Mouse (Mus musculus) heart, embryonic 11.5 days (tissue): Measurements from ENCODE around the gene Tmsb15b2. TPM values are rescaled to one million over a fixed set of nuclear protein-coding genes. Genes with fewer than 3 reads are reported as not detected.
"Not testable (repeated sequence)": the region's sequence is repeated elsewhere in the genome, so short reads cannot be mapped to it uniquely, and the experiment has no call there.

Experiments
- ATAC-seq: fragments of 200-750 bp; cut with Nextera tagmentation; replicated peaks from 2 replicates; pipeline ENCODE4 v1.8.0; 2017; ENCODE audit warnings: moderate library complexity; ENCODE audit not compliant: insufficient number of reproducible peaks, low FRiP score, low TSS enrichment
- H3K27ac ChIP-seq: fragments of 300-500 bp; sonication (generic); 2 replicates; pipeline ENCODE4 v1.5.1; 2014; ENCODE audit warnings: mild to moderate bottlenecking, low read depth, low read length
- H3K27me3 ChIP-seq: fragments of 300-500 bp; sonication (generic); 2 replicates; pipeline ENCODE4 v1.6.1; 2014; ENCODE audit warnings: mild to moderate bottlenecking, low read length, mixed read lengths; ENCODE audit not compliant: control insufficient read depth, insufficient read depth
- H3K36me3 ChIP-seq: fragments of 300-500 bp; sonication (generic); 2 replicates; pipeline ENCODE4 v1.6.1; 2014; ENCODE audit warnings: mild to moderate bottlenecking, low read length, moderate library complexity, mixed read lengths; ENCODE audit not compliant: control insufficient read depth, insufficient read depth
- H3K4me1 ChIP-seq: fragments of 300-500 bp; sonication (generic); 2 replicates; pipeline ENCODE4 v1.6.1; 2014; ENCODE audit warnings: low read length; ENCODE audit not compliant: control insufficient read depth, insufficient read depth
- H3K4me2 ChIP-seq: fragments of 300-500 bp; sonication (generic); 2 replicates; pipeline ENCODE4 v1.6.1; 2014; ENCODE audit warnings: mild to moderate bottlenecking, moderate library complexity
- H3K4me3 ChIP-seq: fragments of 300-500 bp; sonication (generic); 2 replicates; pipeline ENCODE4 v1.5.1; 2014; ENCODE audit warnings: low read depth, low read length
- H3K9ac ChIP-seq: fragments of 300-500 bp; sonication (generic); 2 replicates; pipeline ENCODE4 v1.6.1; 2014; ENCODE audit warnings: mild to moderate bottlenecking, low read depth, low read length, moderate library complexity
- H3K9me3 ChIP-seq: fragments of 300-500 bp; sonication (generic); replicated peaks from 2 replicates; pipeline ENCODE4 v1.6.1; 2016; ENCODE audit warnings: low read length; ENCODE audit not compliant: control insufficient read depth
- WGBS: fragments of 180-500 bp; shearing (Covaris S2); extraction: QIAGEN DNeasy Blood & Tissue Kit; methylation state at CpG from one replicate; pipeline ENCODE4 v1.1.7; 2014; ENCODE audit not compliant: insufficient replicate concordance; 5-methylcytosine and 5-hydroxymethylcytosine counted together
- polyA plus RNA-seq: library from polyadenylated mRNA; unstranded; fragments of >200 nt; fragmentation: Nextera tagmentation; extraction: Ambion mirVana; gene quantifications from 2 replicates; pipeline ENCODE4 v1.2.1, GENCODE M21; 2014

Tmsb15b2 gene
- polyA plus RNA-seq, 1 experiment from 2014 or later, result 11.9 TPM

- Histone ChIP-seq H3K4me2 (no peak overlapping the region), H3K27ac (no peak overlapping the region), H3K4me1 (no peaks in the 10 kb centered on the region), H3K9ac (no peak overlapping the region), H3K27me3 (peaks cover 12% of the 10 kb centered on the region), H3K9me3 (no peaks in the 10 kb centered on the region), H3K36me3 (no peaks in the 10 kb centered on the region), H3K4me3 (no peak overlapping the region)
- ATAC-seq, result no peak
- WGBS, result 59% methylated on average over 2 of the region's 2 CpGs
Measured at GRCm38 (mm10) chrX:136991274-136991673, 16.0 kb upstream of the Tmsb15b2 start.

GRCm38 (mm10) chrX:136986039-136986438 is 10.7 kb upstream of the Tmsb15b2 start:
- no peaks in the 10 kb centered on the region for H3K4me1 ChIP-seq
- no peaks in the 10 kb centered on the region for H3K27me3 ChIP-seq
- no peak for ATAC-seq
- no peak overlapping the region for H3K27ac ChIP-seq
- no peak overlapping the region for H3K4me2 ChIP-seq
- no peak overlapping the region for H3K9ac ChIP-seq
- H3K4me3 ChIP-seq, result no peak overlapping the region
- H3K36me3 ChIP-seq, result no peaks in the 10 kb centered on the region
- H3K9me3 ChIP-seq, result no peaks in the 10 kb centered on the region

- no peak overlapping the region for H3K9ac ChIP-seq
- no peak for ATAC-seq
- no peak overlapping the region for H3K4me2 ChIP-seq
- no peaks in the 10 kb centered on the region for H3K36me3 ChIP-seq
- no peaks in the 10 kb centered on the region for H3K27me3 ChIP-seq
- no peak overlapping the region for H3K27ac ChIP-seq
- H3K9me3 ChIP-seq, result no peaks in the 10 kb centered on the region
- no peaks in the 10 kb centered on the region for H3K4me1 ChIP-seq
- no peak overlapping the region for H3K4me3 ChIP-seq
Measured at GRCm38 (mm10) chrX:136978616-136979015, 3.3 kb upstream of the Tmsb15b2 start.

GRCm38 (mm10) chrX:136976424-136977084 is 1.3 kb upstream of the Tmsb15b2 start, which contains the start of the genes Tmsb15l and Tmsb15b1:
Tmsb15l (minus strand) TSS chrX:136976869.
Tmsb15b1 (minus strand) TSS chrX:136976874.
- Histone ChIP-seq H3K27me3 (no peaks in the 10 kb centered on the region), H3K4me3 (peak within 1 kb of the TSS; percentile 42), H3K27ac (no peak within 1 kb of the TSS), H3K36me3 (no peaks in the 10 kb centered on the region), H3K9ac (no peak within 1 kb of the TSS), H3K4me1 (no peaks in the 10 kb centered on the region), H3K9me3 (no peaks in the 10 kb centered on the region), H3K4me2 (peak within 1 kb of the TSS; percentile 60)
- 36% methylated on average over 15 of the region's 15 CpGs for WGBS
- peak; percentile 97 for ATAC-seq

- H3K27me3 ChIP-seq, result no peaks in the 10 kb centered on the region
- H3K27ac ChIP-seq, result no peak overlapping the region
- no peaks in the 10 kb centered on the region for H3K9me3 ChIP-seq
- ATAC-seq, result no peak
- H3K4me2 ChIP-seq, result no peak overlapping the region
- H3K9ac ChIP-seq, result no peak overlapping the region
- no peaks in the 10 kb centered on the region for H3K4me1 ChIP-seq
- no peak overlapping the region for H3K4me3 ChIP-seq
- WGBS, result 32% methylated on average over 2 of the region's 2 CpGs
- no peaks in the 10 kb centered on the region for H3K36me3 ChIP-seq
Measured at GRCm38 (mm10) chrX:136959688-136960087, 15.6 kb downstream of the Tmsb15b2 start.

- not testable (repeated sequence) for ATAC-seq, H3K4me1 ChIP-seq, H3K27me3 ChIP-seq, H3K9ac ChIP-seq, H3K36me3 ChIP-seq, H3K27ac ChIP-seq, H3K9me3 ChIP-seq
- Histone ChIP-seq H3K4me3 (0 out of 2 replicates have a peak overlapping the region, but pooled peaks have one; percentile 10), H3K4me2 (peak overlapping the region; percentile 51)
- WGBS, result 61% methylated on average over 5 of the region's 5 CpGs
Measured at GRCm38 (mm10) chrX:136958300-136958699, 17.0 kb downstream of the Tmsb15b2 start.

- Histone ChIP-seq H3K4me3 (peak overlapping the region; percentile 25; the same call in 1 of the 2 replicates), H3K4me2 (peak overlapping the region; percentile 51)
- not testable (repeated sequence) for H3K9me3 ChIP-seq, H3K27ac ChIP-seq, H3K27me3 ChIP-seq, H3K36me3 ChIP-seq, H3K9ac ChIP-seq, H3K4me1 ChIP-seq
- 23% methylated on average over 13 of the region's 13 CpGs for WGBS
- peak; percentile 80 for ATAC-seq
Measured at GRCm38 (mm10) chrX:136957583-136958279, 17.6 kb downstream of the Tmsb15b2 start.

GRCm38 (mm10) chrX:136937985-136938384 is 37.3 kb downstream of the Tmsb15b2 start:
- no peak overlapping the region for H3K9ac ChIP-seq
- no peak overlapping the region for H3K27ac ChIP-seq
- no peaks in the 10 kb centered on the region for H3K4me1 ChIP-seq
- no peaks in the 10 kb centered on the region for H3K9me3 ChIP-seq
- H3K4me3 ChIP-seq, result no peak overlapping the region
- no peak overlapping the region for H3K4me2 ChIP-seq
- WGBS, result 35% methylated on average over 3 of the region's 3 CpGs
- no peaks in the 10 kb centered on the region for H3K36me3 ChIP-seq
- no peaks in the 10 kb centered on the region for H3K27me3 ChIP-seq
- ATAC-seq, result no peak

GRCm38 (mm10) chrX:136927031-136927430 is 48.3 kb downstream of the Tmsb15b2 start, which contains the start of gene H2bfm:
H2bfm (plus strand) TSS chrX:136927325.
- H3K4me1 ChIP-seq, result no peaks in the 10 kb centered on the region
- no peak for ATAC-seq
- no peak within 1 kb of the TSS for H3K9ac ChIP-seq
- H3K27ac ChIP-seq, result no peak within 1 kb of the TSS
- H3K4me3 ChIP-seq, result no peak within 1 kb of the TSS
- H3K4me2 ChIP-seq, result no peak within 1 kb of the TSS
- 84% methylated on average over 14 of the region's 14 CpGs for WGBS
- H3K36me3 ChIP-seq, result no peaks in the 10 kb centered on the region
- H3K9me3 ChIP-seq, result no peaks in the 10 kb centered on the region
- H3K27me3 ChIP-seq, result no peaks in the 10 kb centered on the region
